In the genomic region with DNA sequence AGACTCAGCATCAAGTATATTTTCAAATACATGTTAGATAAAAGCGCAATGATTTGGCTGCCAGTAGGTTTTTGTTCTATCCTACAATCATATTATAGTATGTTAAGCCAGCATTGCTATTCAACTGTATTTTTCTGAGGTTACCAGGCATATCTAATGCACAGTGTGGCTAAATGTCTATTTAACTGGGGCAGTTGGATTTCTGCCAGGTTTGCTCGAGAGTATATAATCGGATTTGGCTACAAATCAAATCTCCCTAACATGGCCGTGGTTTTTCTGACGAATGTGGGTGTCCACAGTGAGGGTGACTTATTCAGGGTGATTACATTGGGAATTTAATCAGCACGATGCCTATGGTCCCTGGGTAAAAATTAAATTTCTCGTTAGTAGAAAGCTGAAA, we compare ENCODE assay signal across 23 mouse cellular contexts. TPM values are rescaled to one million over a fixed set of nuclear protein-coding genes. Genes with fewer than 3 reads are reported as not detected.
DNase-seq lines count a peak whose midpoint lies in the region; ATAC-seq lines count a peak whose summit lies in the region.
"Had no signal": no experiment of that assay in that cellular context is flagged by ENCODE, and none has a peak within 500 bp of the region (broad histone marks: within the 10 kb centered on the region; RNA-seq: fewer than 3 reads in every experiment).

No protein-coding gene starts in this region.

- peak; percentile 72 to 79 for DNase-seq in cerebellum, postnatal 10 days
- no peak for DNase-seq in cerebellum, adult 9-10 months
- no peak for DNase-seq in hindbrain, embryonic 11.5 days (ENCODE audit: low spot score)
- DNase-seq in Muller cell, postnatal 12 days (ENCODE audit: inconsistent ontology term), result peak; percentile 42
- no peak for DNase-seq in limb, embryonic 10.5 days (ENCODE audit: low spot score)
- no peak for DNase-seq in gastrocnemius, adult 8-10 months (ENCODE audit: low spot score in 2 of 2)
- DNase-seq: adrenal gland, adult 2 months; cerebellum, adult 11 months; gastrocnemius, adult 2 months; heart, adult 2 months; kidney, adult 2 months; kidney, postnatal 36 days; layer of hippocampus, adult 9-11 months; liver; liver, postnatal 0 days; lung, postnatal 36 days; thymus, postnatal 25 days had no signal

- no peak overlapping the region for H3K4me3 ChIP-seq in hindbrain, embryonic 16.5 days (ENCODE audit: low read length)
- no peak overlapping the region for H3K4me3 ChIP-seq in hindbrain, embryonic 11.5 days (ENCODE audit: low read depth, low read length)
- no peak overlapping the region for H3K4me3 ChIP-seq in midbrain, embryonic 16.5 days (ENCODE audit: low read depth, low read length)
- H3K4me3 ChIP-seq in limb, embryonic 10.5 days, result no peak overlapping the region
- H3K4me3 ChIP-seq: embryonic facial prominence, embryonic 13.5 days; gastrocnemius, adult 2 months; heart, adult 2 months; heart, embryonic 15.5 days had no signal

- WGBS in hindbrain, embryonic 16.5 days, result 21% methylated on average over 7 of the region's 7 CpGs
- WGBS in hindbrain, embryonic 11.5 days, result 80% methylated on average over 7 of the region's 7 CpGs
- 34% methylated on average over 7 of the region's 7 CpGs for WGBS in midbrain, embryonic 16.5 days
- 92% methylated on average over 7 of the region's 7 CpGs for WGBS in limb, embryonic 10.5 days

- H3K36me3 ChIP-seq in hindbrain, embryonic 16.5 days (ENCODE audit: control insufficient read depth, insufficient read depth, low read length), result no peaks in the 10 kb centered on the region
- no peaks in the 10 kb centered on the region for H3K36me3 ChIP-seq in hindbrain, embryonic 11.5 days (ENCODE audit: control insufficient read depth, insufficient read depth, low read length)
- no peaks in the 10 kb centered on the region for H3K36me3 ChIP-seq in midbrain, embryonic 16.5 days (ENCODE audit: control insufficient read depth, insufficient read depth, low read length)
- H3K36me3 ChIP-seq in limb, embryonic 10.5 days, result no peaks in the 10 kb centered on the region
- H3K36me3 ChIP-seq: embryonic facial prominence, embryonic 13.5 days; G1E; heart, embryonic 15.5 days had no signal

- H3K27ac ChIP-seq in hindbrain, embryonic 16.5 days (ENCODE audit: low read depth, low read length), result no peak overlapping the region
- H3K27ac ChIP-seq in hindbrain, embryonic 11.5 days (ENCODE audit: low read depth, low read length), result no peak overlapping the region
- H3K27ac ChIP-seq in midbrain, embryonic 16.5 days (ENCODE audit: low read length), result no peak overlapping the region
- no peak overlapping the region for H3K27ac ChIP-seq in limb, embryonic 10.5 days
- H3K27ac ChIP-seq: gastrocnemius, adult 2 months; heart, embryonic 15.5 days had no signal

- peaks cover 2% of the 10 kb centered on the region for H3K4me1 ChIP-seq in hindbrain, embryonic 16.5 days (ENCODE audit: control insufficient read depth, insufficient read depth, low read depth, low read length)
- H3K4me1 ChIP-seq in hindbrain, embryonic 11.5 days (replicated peaks; ENCODE audit: control insufficient read depth, insufficient read depth, low read length), result no peaks in the 10 kb centered on the region
- H3K4me1 ChIP-seq in midbrain, embryonic 16.5 days (ENCODE audit: control insufficient read depth, insufficient read depth, low read length), result peaks cover 19% of the 10 kb centered on the region
- H3K4me1 ChIP-seq in limb, embryonic 10.5 days, result peaks cover 22% of the 10 kb centered on the region

- ATAC-seq in hindbrain, embryonic 16.5 days, result no peak
- ATAC-seq in hindbrain, embryonic 11.5 days (ENCODE audit: low FRiP score), result no peak
- no peak for ATAC-seq in midbrain, embryonic 16.5 days
- ATAC-seq: CD4-positive, CD25-positive, alpha-beta regulatory T cell, adult 4 months; liver, postnatal 0 days had no signal

- no peaks in the 10 kb centered on the region for H3K27me3 ChIP-seq in hindbrain, embryonic 16.5 days (replicated peaks; ENCODE audit: control insufficient read depth, insufficient read depth, low read length)
- no peaks in the 10 kb centered on the region for H3K27me3 ChIP-seq in hindbrain, embryonic 11.5 days (ENCODE audit: control insufficient read depth, insufficient read depth, low read length)
- H3K27me3 ChIP-seq in midbrain, embryonic 16.5 days (ENCODE audit: control insufficient read depth, insufficient read depth, low read depth, low read length), result no peaks in the 10 kb centered on the region
- H3K27me3 ChIP-seq in limb, embryonic 10.5 days (ENCODE audit: low read depth, poor library complexity, severe bottlenecking), result no peaks in the 10 kb centered on the region

- H3K4me2 ChIP-seq in hindbrain, embryonic 16.5 days (ENCODE audit: low read length), result peak overlapping the region; percentile 10; the same call in 1 of the 2 replicates
- no peak overlapping the region for H3K4me2 ChIP-seq in hindbrain, embryonic 11.5 days (replicated peaks; ENCODE audit: low read depth, low read length)
- peak overlapping the region; percentile 16; the same call in 1 of the 2 replicates for H3K4me2 ChIP-seq in midbrain, embryonic 16.5 days (ENCODE audit: low read length)
- H3K4me2 ChIP-seq: embryonic facial prominence, embryonic 13.5 days; heart, embryonic 15.5 days had no signal

- H3K9ac ChIP-seq in hindbrain, embryonic 16.5 days (ENCODE audit: low read depth, low read length), result no peak overlapping the region
- H3K9ac ChIP-seq in hindbrain, embryonic 11.5 days (ENCODE audit: low read depth, low read length), result no peak overlapping the region
- H3K9ac ChIP-seq in midbrain, embryonic 16.5 days (ENCODE audit: low read depth, low read length), result no peak overlapping the region
- H3K9ac ChIP-seq: embryonic facial prominence, embryonic 13.5 days; heart, embryonic 15.5 days; liver, postnatal 0 days had no signal

- H3K9me3 ChIP-seq in hindbrain, embryonic 16.5 days (ENCODE audit: control insufficient read depth, low read length), result no peaks in the 10 kb centered on the region; the same call in 1 of the 2 replicates
- no peaks in the 10 kb centered on the region for H3K9me3 ChIP-seq in hindbrain, embryonic 11.5 days (ENCODE audit: control insufficient read depth, low read length)
- no peaks in the 10 kb centered on the region for H3K9me3 ChIP-seq in midbrain, embryonic 16.5 days (replicated peaks; ENCODE audit: control insufficient read depth, low read length, poor library complexity, severe bottlenecking)
- H3K9me3 ChIP-seq in limb, embryonic 10.5 days (replicated peaks), result no peaks in the 10 kb centered on the region
- H3K9me3 ChIP-seq: embryonic facial prominence, embryonic 13.5 days; G1E; heart, embryonic 15.5 days had no signal

RNA-seq across cellular contexts. Expression of gene Chn1, which starts 4.7 kb away (rescaled TPM):
- 70.1 and 75.4 TPM in 2 replicates for polyA plus RNA-seq in hindbrain, embryonic 16.5 days (2015; fragmentation: Nextera tagmentation; extraction: Ambion mirVana)
- polyA plus RNA-seq in hindbrain, embryonic 11.5 days (2014; fragmentation: Nextera tagmentation; extraction: Ambion mirVana), result 87.5 and 90.3 TPM in 2 replicates
- 84.1 and 87.2 TPM in 2 replicates for polyA plus RNA-seq in midbrain, embryonic 16.5 days (2015; fragmentation: Nextera tagmentation; extraction: Ambion mirVana)
- polyA plus RNA-seq in limb, embryonic 10.5 days (2016; fragmentation: Nextera tagmentation; extraction: Ambion mirVana), result 32.7 and 38.7 TPM in 2 replicates
- total RNA-seq in gastrocnemius, adult 8-10 months (2022), result 1 to 10 TPM; 1.7 to 4.8 (median 3.3) TPM

Comparison
In these comparisons a context has a peak if more than half of its experiments do, and no peak if none do; other contexts are left out.
1. DNase-seq: peak in cerebellum, postnatal 10 days (2 of 2) and Muller cell, postnatal 12 days (single experiment); none in cerebellum, adult 9-10 months (single experiment), hindbrain, embryonic 11.5 days (single experiment), limb, embryonic 10.5 days (single experiment) and gastrocnemius, adult 8-10 months (0 of 2).